Mouse (Mus musculus) lung, postnatal 10 days (tissue): ENCODE measurements around the gene Pmf1.

Source experiments
- DNase-seq: peaks from one replicate; pipeline ENCODE4 v3.0.0; 2021

The Pmf1 gene

GRCm38 (mm10) chr3:88350732-88351131, 59.4 kb downstream of the Pmf1 start:
- DNase-seq = no peak
